Mouse (Mus musculus) testis, adult 2 months (tissue): ENCODE data around the gene Tfpi.

Experiments used
- CTCF ChIP-seq: fragments of 200-500 bp; IDR thresholded peaks from 2 replicates; pipeline ENCODE4 v1.5.1; 2012; ENCODE audit warnings: low read depth, mild to moderate bottlenecking, inconsistent platforms, low read length, moderate library complexity; ENCODE audit not compliant: control insufficient read depth, insufficient read depth, insufficient replicate concordance
- POLR2A ChIP-seq: fragments of 200-500 bp; IDR thresholded peaks from 2 replicates; pipeline ENCODE4 v1.6.1; 2012; ENCODE audit warnings: low read depth, mild to moderate bottlenecking, inconsistent platforms, low read length, moderate library complexity; ENCODE audit not compliant: control insufficient read depth

DNA sequence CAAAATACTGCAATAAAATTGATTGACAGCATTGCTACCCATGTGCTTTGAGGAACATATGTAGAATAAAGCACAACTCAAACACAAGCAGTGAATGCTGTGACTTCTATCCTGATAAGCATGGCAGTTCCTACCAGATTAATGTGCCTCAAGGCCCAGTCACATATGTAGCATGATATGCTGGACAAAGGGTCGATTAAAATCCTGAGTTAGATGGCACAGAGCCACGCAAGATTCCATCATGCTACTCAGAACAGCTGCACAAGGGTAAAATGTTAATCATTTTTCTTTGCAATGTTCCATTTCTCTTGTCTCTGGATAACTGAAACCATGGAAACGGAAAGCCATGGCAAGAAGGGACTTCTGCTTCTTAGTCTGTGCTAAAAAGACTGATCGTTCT, 80.0 kb downstream of the Tfpi start:
- TF ChIP-seq CTCF (no peak), POLR2A (no peak)
